Mouse (Mus musculus): ENCODE results near the gene Alkbh5.

Alkbh5 gene

GRCm38 (mm10) chr11:60536180-60536858, at the start of gene Alkbh5:
Gene Alkbh5, plus strand, starts transcription at chr11:60536381.
- no peak for DNase-seq (ENCODE audit: low read depth)

- DNase-seq (ENCODE audit: low read depth), result no peak
Observed at GRCm38 (mm10) chr11:60492726-60493125, 43.5 kb upstream of the Alkbh5 start.

GRCm38 (mm10) chr11:60495692-60496091, 40.5 kb upstream of the Alkbh5 start:
- DNase-seq (ENCODE audit: low read depth), result no peak

- DNase-seq (ENCODE audit: low read depth), result no peak
Observed at GRCm38 (mm10) chr11:60507281-60507680, 28.9 kb upstream of the Alkbh5 start.

- peak; percentile 17 for DNase-seq (ENCODE audit: low read depth)
Observed at GRCm38 (mm10) chr11:60508950-60509349, 27.2 kb upstream of the Alkbh5 start.

- DNase-seq (ENCODE audit: low read depth), result peak; percentile 23
Observed at GRCm38 (mm10) chr11:60509500-60509899, 26.7 kb upstream of the Alkbh5 start.

- DNase-seq (ENCODE audit: low read depth), result no peak
Observed at GRCm38 (mm10) chr11:60511893-60512292, 24.3 kb upstream of the Alkbh5 start.

GRCm38 (mm10) chr11:60512520-60512919, 23.7 kb upstream of the Alkbh5 start:
- DNase-seq (ENCODE audit: low read depth), result no peak

- no peak for DNase-seq (ENCODE audit: low read depth)
Observed at GRCm38 (mm10) chr11:60514941-60515340, 21.2 kb upstream of the Alkbh5 start.

GRCm38 (mm10) chr11:60518305-60518704, 17.9 kb upstream of the Alkbh5 start:
- no peak for DNase-seq (ENCODE audit: low read depth)

GRCm38 (mm10) chr11:60522027-60522426, 14.2 kb upstream of the Alkbh5 start:
- no peak for DNase-seq (ENCODE audit: low read depth)

GRCm38 (mm10) chr11:60522661-60523365, 13.4 kb upstream of the Alkbh5 start:
- DNase-seq (ENCODE audit: low read depth), result no peak

GRCm38 (mm10) chr11:60526461-60526860, 9.7 kb upstream of the Alkbh5 start:
- no peak for DNase-seq (ENCODE audit: low read depth)

GRCm38 (mm10) chr11:60535676-60536075, 505 bp upstream of the Alkbh5 start:
- no peak for DNase-seq (ENCODE audit: low read depth)

GRCm38 (mm10) chr11:60536859-60537467, 782 bp downstream of the Alkbh5 start:
- peak; percentile 57 for DNase-seq (ENCODE audit: low read depth)

- peak; percentile 89 for DNase-seq (ENCODE audit: low read depth)
Observed at GRCm38 (mm10) chr11:60537468-60538347, 1.5 kb downstream of the Alkbh5 start.

GRCm38 (mm10) chr11:60538371-60539281, 2.4 kb downstream of the Alkbh5 start:
- DNase-seq (ENCODE audit: low read depth), result no peak

GRCm38 (mm10) chr11:60539540-60539939, 3.4 kb downstream of the Alkbh5 start:
- DNase-seq (ENCODE audit: low read depth), result no peak

- DNase-seq (ENCODE audit: low read depth), result no peak
Observed at GRCm38 (mm10) chr11:60540002-60540610, 3.9 kb downstream of the Alkbh5 start.

GRCm38 (mm10) chr11:60540761-60541160, 4.6 kb downstream of the Alkbh5 start:
- no peak for DNase-seq (ENCODE audit: low read depth)

GRCm38 (mm10) chr11:60541831-60542230, 5.7 kb downstream of the Alkbh5 start:
- no peak for DNase-seq (ENCODE audit: low read depth)

Measured in c-Kit-positive CD71-negative TER-119-negative erythroid progenitor cells, embryonic 14.5 days (primary cell).